Comparison of ENCODE assay signal across 23 mouse cellular contexts in the genomic region with DNA sequence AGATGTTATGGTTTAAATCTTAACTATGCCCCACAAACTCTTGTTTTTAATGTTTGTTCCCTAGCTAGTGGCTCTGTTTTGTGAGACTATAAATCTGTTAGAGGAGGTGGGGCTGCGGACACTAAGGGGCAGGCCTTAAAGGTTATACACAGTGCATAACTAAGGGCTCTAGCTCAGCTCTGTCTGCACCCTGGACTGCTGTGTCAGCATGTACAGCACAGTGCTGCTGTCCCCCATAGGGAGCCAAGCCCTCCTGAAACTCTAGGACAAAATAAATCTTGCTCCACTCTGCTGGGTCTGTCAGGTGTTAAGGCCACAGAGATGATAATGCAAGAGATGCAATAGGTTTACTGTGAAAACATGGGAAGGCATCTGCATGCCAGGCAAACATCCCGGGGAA.
"Had no signal": no experiment of that assay in that cellular context is flagged by ENCODE, and none has a peak within 500 bp of the region (broad histone marks: within the 10 kb centered on the region; RNA-seq: fewer than 3 reads in every experiment).

No protein-coding gene starts in this region.

- H3K27ac ChIP-seq: heart, embryonic 10.5 days; heart, embryonic 13.5 days; heart, embryonic 15.5 days; hindbrain, embryonic 13.5 days; hindbrain, embryonic 15.5 days; hindbrain, postnatal 0 days; limb, embryonic 13.5 days; limb, embryonic 15.5 days; liver, embryonic 12.5 days; liver, embryonic 14.5 days had no signal

- DNase-seq: forebrain, postnatal 0 days; gastrocnemius, postnatal 14 days; gastrocnemius, postnatal 36 days; heart, adult 18-20 months; heart, postnatal 14 days; heart, postnatal 36 days; kidney, adult 18-20 months; kidney, adult 8-10 months; kidney, postnatal 10 days; layer of hippocampus, adult 9-11 months; layer of hippocampus, postnatal 36 days; left cerebral cortex, postnatal 4 days had no signal

- H3K36me3 ChIP-seq: heart, embryonic 10.5 days; heart, embryonic 13.5 days; heart, embryonic 15.5 days; hindbrain, embryonic 13.5 days; hindbrain, embryonic 15.5 days; limb, embryonic 13.5 days; limb, embryonic 15.5 days; liver, embryonic 12.5 days had no signal

- H3K9ac ChIP-seq: forebrain, postnatal 0 days; heart, embryonic 13.5 days; heart, embryonic 15.5 days; hindbrain, embryonic 13.5 days; hindbrain, embryonic 15.5 days; limb, embryonic 13.5 days; limb, embryonic 15.5 days; liver, embryonic 12.5 days; liver, embryonic 14.5 days had no signal

- H3K4me2 ChIP-seq: heart, embryonic 13.5 days; heart, embryonic 15.5 days; hindbrain, embryonic 13.5 days; hindbrain, embryonic 15.5 days; limb, embryonic 13.5 days; limb, embryonic 15.5 days; liver, embryonic 12.5 days had no signal

- H3K27me3 ChIP-seq: heart, embryonic 13.5 days; heart, embryonic 15.5 days; hindbrain, embryonic 13.5 days; hindbrain, embryonic 15.5 days; limb, embryonic 13.5 days; limb, embryonic 15.5 days had no signal

- H3K9me3 ChIP-seq: heart, embryonic 15.5 days; hindbrain, embryonic 13.5 days; hindbrain, embryonic 15.5 days; limb, embryonic 13.5 days; limb, embryonic 15.5 days; liver, embryonic 12.5 days had no signal

- H3K4me1 ChIP-seq: hindbrain, embryonic 13.5 days; hindbrain, embryonic 15.5 days; limb, embryonic 15.5 days; liver, embryonic 12.5 days had no signal

- H3K4me3 ChIP-seq: heart, embryonic 10.5 days; heart, embryonic 13.5 days; heart, embryonic 15.5 days; hindbrain, embryonic 13.5 days; hindbrain, embryonic 15.5 days; limb, embryonic 13.5 days; limb, embryonic 15.5 days; liver, embryonic 12.5 days had no signal

- ATAC-seq: forebrain, postnatal 0 days; hindbrain, postnatal 0 days; intestine, embryonic 16.5 days; liver, embryonic 12.5 days had no signal
